Mouse (Mus musculus) MEL (cell line): ENCODE measurements around the gene Rcan2. TPM values are rescaled to one million over a fixed set of nuclear protein-coding genes. Genes with fewer than 3 reads are reported as not detected.
A peak's percentile ranks its signal among the peaks of the same experiment; 100 is the strongest.

Experiments used
- DNase-seq: peaks from one replicate; pipeline ENCODE4 v3.0.0; 2011; ENCODE audit warnings: low read depth, low spot score
- H3K27ac ChIP-seq: 2 replicates; pipeline ENCODE4 v1.5.1; 2012; ENCODE audit warnings: low read depth, mild to moderate bottlenecking, control low read depth, low read length, moderate library complexity; ENCODE audit not compliant: control insufficient read depth
- H3K27me3 ChIP-seq, 2 experiments: fragments of 150-350 bp in 1 of 2; sonication (generic) in 1 of 2; 2 replicates each; pipeline ENCODE4 v1.6.1; 2012; ENCODE audit warnings: low read length in 2 of 2, mild to moderate bottlenecking in 2 of 2, improper control_type of control experiment in 1 of 2, moderate library complexity in 1 of 2; ENCODE audit not compliant: insufficient read depth in 2 of 2, control insufficient read depth in 1 of 2
- H3K36me3 ChIP-seq, 2 experiments: 2 replicates each; pipeline ENCODE4 v1.6.1; 2012 to 2014; ENCODE audit warnings: low read length in 2 of 2, improper control_type of control experiment in 1 of 2, inconsistent platforms in 1 of 2, mild to moderate bottlenecking in 1 of 2; ENCODE audit not compliant: insufficient read depth in 2 of 2, control insufficient read depth in 1 of 2
- H3K4me1 ChIP-seq, 2 experiments: fragments of 150-350 bp in 1 of 2; sonication (generic) in 1 of 2; 2 replicates each; pipeline ENCODE4 v1.6.1; 2012; ENCODE audit warnings: low read length in 2 of 2, improper control_type of control experiment in 1 of 2, mild to moderate bottlenecking in 1 of 2; ENCODE audit not compliant: insufficient read depth in 2 of 2, control insufficient read depth in 1 of 2
- H3K4me3 ChIP-seq, 2 experiments: fragments of 150-350 bp in 1 of 2; sonication (generic) in 1 of 2; 2 replicates each; pipeline ENCODE4 v1.5.1; 2012; ENCODE audit warnings: low read depth in 2 of 2, low read length in 2 of 2, mild to moderate bottlenecking in 2 of 2, moderate library complexity in 2 of 2, control low read depth in 1 of 2, improper control_type of control experiment in 1 of 2; ENCODE audit not compliant: control insufficient read depth in 1 of 2, insufficient read depth in 1 of 2
- H3K79me2 ChIP-seq: 2 replicates; pipeline ENCODE4 v1.6.1; 2012; ENCODE audit warnings: mild to moderate bottlenecking, low read length, moderate library complexity; ENCODE audit not compliant: control insufficient read depth, poor library complexity, insufficient read depth
- H3K9ac ChIP-seq: 2 replicates; pipeline ENCODE4 v1.6.1; 2012; ENCODE audit warnings: low read depth, mild to moderate bottlenecking, control low read depth, low read length, moderate library complexity; ENCODE audit not compliant: control insufficient read depth, poor library complexity, severe bottlenecking
- H3K9me3 ChIP-seq: fragments of 150-350 bp; sonication (generic); replicated peaks from 2 replicates; pipeline ENCODE4 v1.6.1; 2012; ENCODE audit warnings: mild to moderate bottlenecking, low read length, improper control_type of control experiment, moderate library complexity; ENCODE audit not compliant: insufficient read depth
- BHLHE40 ChIP-seq: IDR thresholded peaks from 2 replicates; pipeline ENCODE4 v1.6.1; 2012; ENCODE audit warnings: low read depth, mild to moderate bottlenecking, inconsistent platforms, low read length, improper control_type of control experiment, borderline replicate concordance
- CHD1 ChIP-seq: IDR thresholded peaks from 2 replicates; pipeline ENCODE4 v1.6.1; 2012; ENCODE audit warnings: low read depth, mild to moderate bottlenecking, inconsistent platforms, low read length, improper control_type of control experiment
- CHD2 ChIP-seq: IDR thresholded peaks from 2 replicates; pipeline ENCODE4 v1.6.1; 2011; ENCODE audit warnings: low read length, improper control_type of control experiment
- CTCF ChIP-seq, 3 experiments: IDR thresholded peaks in 2 of 3; conservative IDR thresholded peaks in 1 of 3; 2 replicates each; pipeline ENCODE4 v1.5.1; 2011 to 2012; ENCODE audit warnings: low read length in 3 of 3, low read depth in 2 of 3, mild to moderate bottlenecking in 2 of 3, improper control_type of control experiment in 1 of 3, inconsistent platforms in 1 of 3, mixed read lengths in 1 of 3, moderate library complexity in 1 of 3; ENCODE audit not compliant: control insufficient read depth in 1 of 3, insufficient read depth in 1 of 3, poor library complexity in 1 of 3, severe bottlenecking in 1 of 3
- E2F4 ChIP-seq: IDR thresholded peaks from 2 replicates; pipeline ENCODE4 v1.6.1; 2011; ENCODE audit warnings: low read depth, low read length, improper control_type of control experiment, borderline replicate concordance
- ELF1 ChIP-seq: IDR thresholded peaks from 2 replicates; pipeline ENCODE4 v1.6.1; 2014; ENCODE audit warnings: low read depth, mild to moderate bottlenecking, inconsistent platforms, low read length, improper control_type of control experiment, moderate library complexity
- EP300 ChIP-seq, 2 experiments: IDR thresholded peaks; 2 replicates each; pipeline ENCODE4 v1.6.1; 2011; ENCODE audit warnings: improper control_type of control experiment in 2 of 2, low read length in 2 of 2, low read depth in 1 of 2, mild to moderate bottlenecking in 1 of 2
- ETS1 ChIP-seq: IDR thresholded peaks from 2 replicates; pipeline ENCODE4 v1.6.1; 2012; ENCODE audit warnings: low read depth, mild to moderate bottlenecking, inconsistent platforms, low read length, improper control_type of control experiment, moderate library complexity
- GABPA ChIP-seq: IDR thresholded peaks from 2 replicates; pipeline ENCODE4 v1.6.1; 2012; ENCODE audit warnings: low read depth, mild to moderate bottlenecking, inconsistent platforms, low read length, improper control_type of control experiment, moderate library complexity
- GATA1 ChIP-seq: IDR thresholded peaks from 2 replicates; pipeline ENCODE4 v1.6.1; 2011; ENCODE audit warnings: low read depth, low read length, improper control_type of control experiment
- HCFC1 ChIP-seq: IDR thresholded peaks from 2 replicates; pipeline ENCODE4 v1.6.1; 2012; ENCODE audit warnings: low read depth, mild to moderate bottlenecking, inconsistent platforms, low read length, improper control_type of control experiment, moderate library complexity
- JUND ChIP-seq: IDR thresholded peaks from 2 replicates; pipeline ENCODE4 v1.6.1; 2011; ENCODE audit warnings: low read depth, mild to moderate bottlenecking, improper control_type of control experiment, low read length
- KAT2A ChIP-seq: conservative IDR thresholded peaks from 2 replicates; pipeline ENCODE4 v1.6.1; 2012; ENCODE audit warnings: low read depth, low read length, improper control_type of control experiment, inconsistent platforms
- MAFK ChIP-seq: IDR thresholded peaks from 2 replicates; pipeline ENCODE4 v1.6.1; 2011; ENCODE audit warnings: low read depth, mild to moderate bottlenecking, low read length, improper control_type of control experiment, borderline replicate concordance
- MAX ChIP-seq: IDR thresholded peaks from 2 replicates; pipeline ENCODE4 v1.6.1; 2011; ENCODE audit warnings: low read length, improper control_type of control experiment
- MAZ ChIP-seq: IDR thresholded peaks from 2 replicates; pipeline ENCODE4 v1.6.1; 2012; ENCODE audit warnings: low read depth, mild to moderate bottlenecking, inconsistent platforms, low read length, improper control_type of control experiment
- MEF2A ChIP-seq: IDR thresholded peaks from 2 replicates; pipeline ENCODE4 v1.6.1; 2014; ENCODE audit warnings: low read depth, mild to moderate bottlenecking, inconsistent platforms, low read length, improper control_type of control experiment; ENCODE audit not compliant: poor library complexity, insufficient replicate concordance, severe bottlenecking; ENCODE audit errors: extremely low read depth
- MXI1 ChIP-seq: IDR thresholded peaks from 2 replicates; pipeline ENCODE4 v1.6.1; 2011; ENCODE audit warnings: mild to moderate bottlenecking, low read depth, low read length, improper control_type of control experiment
- MYC ChIP-seq: IDR thresholded peaks from 2 replicates; pipeline ENCODE4 v1.6.1; 2011; ENCODE audit warnings: low read depth, mild to moderate bottlenecking, low read length, improper control_type of control experiment, moderate library complexity
- NELFE ChIP-seq: IDR thresholded peaks from 2 replicates; pipeline ENCODE4 v1.6.1; 2011; ENCODE audit warnings: low read depth, low read length, improper control_type of control experiment
- POLR2A ChIP-seq, 2 experiments: IDR thresholded peaks; 2 replicates each; pipeline ENCODE4 v1.6.1; 2011 to 2012; ENCODE audit warnings: low read length in 2 of 2, mild to moderate bottlenecking in 2 of 2, control low read depth in 1 of 2, improper control_type of control experiment in 1 of 2, low read depth in 1 of 2, moderate library complexity in 1 of 2; ENCODE audit not compliant: control insufficient read depth in 1 of 2, insufficient read depth in 1 of 2, poor library complexity in 1 of 2
- POLR2AphosphoS2 ChIP-seq: IDR thresholded peaks from 2 replicates; pipeline ENCODE4 v1.6.1; 2011; ENCODE audit warnings: low read length, improper control_type of control experiment
- RAD21 ChIP-seq: IDR thresholded peaks from 2 replicates; pipeline ENCODE4 v1.6.1; 2011; ENCODE audit warnings: mild to moderate bottlenecking, low read depth, low read length, improper control_type of control experiment
- RCOR1 ChIP-seq: IDR thresholded peaks from 2 replicates; pipeline ENCODE4 v1.6.1; 2012; ENCODE audit warnings: low read depth, mild to moderate bottlenecking, inconsistent platforms, low read length, improper control_type of control experiment
- SIN3A ChIP-seq: IDR thresholded peaks from 2 replicates; pipeline ENCODE4 v1.6.1; 2012; ENCODE audit warnings: low read length, improper control_type of control experiment, inconsistent platforms
- TAL1 ChIP-seq: IDR thresholded peaks from 2 replicates; pipeline ENCODE4 v1.6.1; 2012; ENCODE audit warnings: mild to moderate bottlenecking, inconsistent platforms, low read length, moderate library complexity, mixed read lengths
- TBP ChIP-seq: IDR thresholded peaks from 2 replicates; pipeline ENCODE4 v1.8.0; 2011; ENCODE audit warnings: low read depth, low read length, improper control_type of control experiment
- UBTF ChIP-seq: IDR thresholded peaks from 2 replicates; pipeline ENCODE4 v1.6.1; 2012; ENCODE audit warnings: low read depth, mild to moderate bottlenecking, inconsistent platforms, low read length, improper control_type of control experiment, moderate library complexity, borderline replicate concordance; ENCODE audit not compliant: insufficient read depth
- USF1 ChIP-seq: IDR thresholded peaks from 2 replicates; pipeline ENCODE4 v1.6.1; 2014; ENCODE audit warnings: low read depth, mild to moderate bottlenecking, inconsistent platforms, low read length, improper control_type of control experiment, moderate library complexity
- ZC3H11A ChIP-seq: IDR thresholded peaks from 2 replicates; pipeline ENCODE4 v1.6.1; 2012; ENCODE audit warnings: low read depth, mild to moderate bottlenecking, inconsistent platforms, low read length, improper control_type of control experiment
- ZKSCAN1 ChIP-seq: IDR thresholded peaks from 2 replicates; pipeline ENCODE4 v1.6.1; 2012; ENCODE audit warnings: low read depth, mild to moderate bottlenecking, inconsistent platforms, low read length, improper control_type of control experiment, moderate library complexity
- ZMIZ1 ChIP-seq: IDR thresholded peaks from 2 replicates; pipeline ENCODE4 v1.6.1; 2012; ENCODE audit warnings: low read depth, mild to moderate bottlenecking, inconsistent platforms, low read length, improper control_type of control experiment, moderate library complexity
- polyA plus RNA-seq, 2 experiments: library from polyadenylated mRNA; stranded (reverse) in 1 of 2; unstranded in 1 of 2; fragments of >175 nt in 1 of 2; fragments of >200 nt in 1 of 2; gene quantifications; 2 replicates each; pipeline versions ENCODE4 v1.2.1 to v1.2.4; 2012; ENCODE audit warnings: low replicate concordance in 2 of 2, low read depth in 1 of 2; ENCODE audit not compliant: insufficient read length in 2 of 2, insufficient read depth in 1 of 2, missing spikeins in 1 of 2
- total RNA-seq: library from RNA; depleted of rRNA; stranded (reverse); fragments of 300-350 nt; gene quantifications from 2 replicates; pipeline ENCODE4 v1.2.3, GENCODE M21; 2012

Gene Rcan2
- total and polyA plus RNA-seq, 3 experiments, result 0.52 TPM; not detected in 2

DNA sequence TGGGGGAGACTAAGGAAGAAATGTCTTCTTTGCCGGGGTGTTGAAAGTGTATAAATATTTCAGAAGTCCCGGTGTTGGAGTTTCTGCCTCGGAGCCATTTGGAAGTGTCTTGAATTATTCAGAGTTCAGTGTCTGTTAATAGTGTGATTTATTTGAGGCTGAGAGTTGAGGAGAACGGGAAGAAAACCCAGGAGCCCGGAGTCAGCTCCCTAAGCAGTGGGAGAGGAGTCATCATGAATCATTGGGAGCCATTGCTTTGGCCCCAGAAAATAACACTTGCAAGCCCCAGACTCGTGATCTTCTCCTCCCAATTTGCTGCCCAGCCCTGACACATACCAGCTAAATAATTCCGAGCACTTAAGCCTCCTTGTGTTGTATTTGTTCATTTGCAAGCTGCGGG, 115.0 kb downstream of the Rcan2 start:
- Histone ChIP-seq H3K79me2 (no peaks in the 10 kb centered on the region), H3K9ac (no peak overlapping the region), H3K27me3 (no peaks in the 10 kb centered on the region), H3K27ac (no peak overlapping the region), H3K4me1 (peaks cover 2 to 24% of the 10 kb centered on the region in 2 experiments; a peak in 3 of 4 replicates), H3K9me3 (no peaks in the 10 kb centered on the region), H3K4me3 (no peak overlapping the region), H3K36me3 (peaks cover 0 to 14% of the 10 kb centered on the region in 2 experiments; a peak in 2 of 4 replicates)
- TF ChIP-seq TBP (no peak), ETS1 (no peak)
- no peak for DNase-seq

DNA sequence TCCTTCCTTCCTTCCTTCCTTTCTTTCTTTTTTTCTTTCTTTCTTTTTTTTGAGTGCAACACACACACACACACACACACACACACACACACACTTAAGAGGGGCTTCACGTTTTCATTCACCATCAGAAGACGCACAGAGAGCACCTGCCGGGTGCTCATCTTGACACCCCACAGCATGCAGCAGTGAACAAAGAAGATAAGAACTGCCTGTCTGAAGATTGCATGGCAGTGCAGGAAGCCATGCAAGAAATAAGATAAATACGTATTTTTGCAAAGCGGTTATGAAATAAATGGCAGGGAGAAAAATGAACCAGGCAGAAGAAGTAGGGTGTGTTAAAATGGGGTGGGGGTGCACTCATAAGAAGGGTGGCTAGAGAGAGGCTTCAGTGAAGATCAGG, 116.0 kb downstream of the Rcan2 start:
- peak overlapping the region; percentile 66 for H3K27ac ChIP-seq
- no peak overlapping the region for H3K4me3 ChIP-seq
- H3K4me1 ChIP-seq, result peaks cover 2 to 24% of the 10 kb centered on the region in 2 experiments; a peak in 3 of 4 replicates
- no peaks in the 10 kb centered on the region for H3K79me2 ChIP-seq
- H3K36me3 ChIP-seq, result peaks cover 0 to 14% of the 10 kb centered on the region in 2 experiments; a peak in 2 of 4 replicates
- peak; percentile 61 for DNase-seq
- H3K9me3 ChIP-seq, result no peaks in the 10 kb centered on the region
- H3K9ac ChIP-seq, result no peak overlapping the region
- no peaks in the 10 kb centered on the region for H3K27me3 ChIP-seq
- no peak for TF ChIP-seq JUND
- TF ChIP-seq POLR2AphosphoS2, result no peak
- TF ChIP-seq MAX, result peak; percentile 82; the same call in 1 of the 2 replicates
- peak; percentile 91 for TF ChIP-seq MXI1
- TF ChIP-seq MEF2A, result no peak
- no peak for TF ChIP-seq ZKSCAN1
- TF ChIP-seq ELF1, result 0 out of 2 replicates have a peak, but pooled peaks have one; percentile 7
- TF ChIP-seq SIN3A, result peak; percentile 69; the same call in 1 of the 2 replicates
- TF ChIP-seq MAZ, result no peak
- no peak for TF ChIP-seq UBTF
- TF ChIP-seq TBP, result no peak
- no peak for TF ChIP-seq GABPA
- TF ChIP-seq KAT2A, result no peak
- TF ChIP-seq CHD1, result no peak
- peak; percentile 80 for TF ChIP-seq ETS1
- peak; percentile 71 for TF ChIP-seq TAL1
- peak; percentile 59; the same call in 1 of the 2 replicates for TF ChIP-seq BHLHE40
- no peak for TF ChIP-seq NELFE
- no peak; the same call in 1 of the 2 replicates for TF ChIP-seq RCOR1
- no peak for TF ChIP-seq POLR2A (IDR thresholded peaks at IDR 0.05; ENCODE audit: control insufficient read depth in 1 of 2, insufficient read depth in 1 of 2, low read depth in 1 of 2, low read length in 2 of 2, poor library complexity in 1 of 2)
- no peak for TF ChIP-seq ZC3H11A
- no peak for TF ChIP-seq MAFK
- no peak for TF ChIP-seq HCFC1
- TF ChIP-seq ZMIZ1, result no peak
- no peak for TF ChIP-seq CTCF (IDR thresholded peaks at IDR 0.05 in 2 of 3, conservative IDR thresholded peaks at IDR 0.05 in 1 of 3; ENCODE audit: control insufficient read depth in 1 of 3, insufficient read depth in 1 of 3, low read depth in 2 of 3, low read length in 3 of 3, poor library complexity in 1 of 3, severe bottlenecking in 1 of 3)
- TF ChIP-seq E2F4, result no peak
- TF ChIP-seq GATA1, result peak; percentile 91
- no peak for TF ChIP-seq CHD2
- TF ChIP-seq MYC, result 0 out of 2 replicates have a peak, but pooled peaks have one; percentile 27
- no peak for TF ChIP-seq USF1
- peak; percentile 83 to 91 for TF ChIP-seq EP300 (IDR thresholded peaks at IDR 0.05; ENCODE audit: low read depth in 1 of 2, low read length in 2 of 2)
- no peak for TF ChIP-seq RAD21
